Mouse (Mus musculus) limb, embryonic 14.5 days (tissue): ENCODE data around the gene Trpc1. TPM values are rescaled to one million over a fixed set of nuclear protein-coding genes. Genes with fewer than 3 reads are reported as not detected.

Experiments used
- ATAC-seq: fragments of 200-750 bp; cut with Nextera tagmentation; 2 replicates; pipeline ENCODE4 v1.8.0; 2017; ENCODE audit warnings: low read depth, moderate number of reproducible peaks, moderate TSS enrichment; ENCODE audit not compliant: low FRiP score
- DNase-seq: peaks from one replicate; pipeline ENCODE4 v3.0.0-alpha.2; 2015; ENCODE audit warnings: low spot score
- H3K27ac ChIP-seq: fragments of 300-500 bp; sonication (generic); replicated peaks from 2 replicates; pipeline ENCODE4 v1.5.1; 2014; ENCODE audit warnings: low read depth, mild to moderate bottlenecking, low read length, moderate library complexity, mixed read lengths
- H3K27me3 ChIP-seq: fragments of 300-500 bp; sonication (generic); 2 replicates; pipeline ENCODE4 v1.6.1; 2014; ENCODE audit warnings: low read length, mixed read lengths; ENCODE audit not compliant: control insufficient read depth, insufficient read depth
- H3K36me3 ChIP-seq: fragments of 300-500 bp; sonication (generic); 2 replicates; pipeline ENCODE4 v1.6.1; 2014; ENCODE audit warnings: mild to moderate bottlenecking, low read length, moderate library complexity, mixed read lengths; ENCODE audit not compliant: control insufficient read depth, insufficient read depth
- H3K4me1 ChIP-seq: fragments of 300-500 bp; sonication (generic); 2 replicates; pipeline ENCODE4 v1.6.1; 2014; ENCODE audit warnings: antibody characterized with exemption, low read length, mixed read lengths; ENCODE audit not compliant: control insufficient read depth, insufficient read depth
- H3K4me2 ChIP-seq: fragments of 300-500 bp; sonication (generic); replicated peaks from 2 replicates; pipeline ENCODE4 v1.6.1; 2014; ENCODE audit warnings: low read depth, mild to moderate bottlenecking, low read length, moderate library complexity; ENCODE audit not compliant: severe bottlenecking
- H3K4me3 ChIP-seq: fragments of 300-500 bp; sonication (generic); replicated peaks from 2 replicates; pipeline ENCODE4 v1.5.1; 2014; ENCODE audit warnings: low read length
- H3K9ac ChIP-seq: fragments of 300-500 bp; sonication (generic); 2 replicates; pipeline ENCODE4 v1.6.1; 2014; ENCODE audit warnings: mild to moderate bottlenecking, low read depth, low read length, moderate library complexity; ENCODE audit not compliant: severe bottlenecking
- H3K9me3 ChIP-seq: fragments of 300-500 bp; sonication (generic); 2 replicates; pipeline ENCODE4 v1.6.1; 2016; ENCODE audit warnings: low read length; ENCODE audit not compliant: control insufficient read depth
- POLR2A ChIP-seq: fragments of 200-500 bp; IDR thresholded peaks from 2 replicates; pipeline ENCODE4 v1.8.0; 2012; ENCODE audit warnings: inconsistent platforms, mild to moderate bottlenecking, moderate library complexity, borderline replicate concordance; ENCODE audit not compliant: insufficient read depth, insufficient read length; ENCODE audit errors: extremely low read depth
- WGBS: fragments of 180-500 bp; shearing (Covaris S2); extraction: QIAGEN DNeasy Blood & Tissue Kit; methylation state at CpG from one replicate; pipeline ENCODE4 v1.1.7; 2014; 5-methylcytosine and 5-hydroxymethylcytosine counted together
- polyA plus RNA-seq, 2 experiments: library from polyadenylated mRNA; depleted of rRNA in 1 of 2; stranded (reverse) in 1 of 2; unstranded in 1 of 2; fragments of >200 nt; fragmentation: Nextera tagmentation in 1 of 2; extraction: Ambion mirVana in 1 of 2; gene quantifications; 2 replicates each; pipeline versions ENCODE4 v1.2.1 to v1.2.3; 2012 to 2014

The Trpc1 gene
- polyA plus RNA-seq, 2 experiments = 2.9 to 3.6 TPM

- no peaks in the 10 kb centered on the region for H3K9me3 ChIP-seq
Observed at GRCm38 (mm10) chr9:95665835-95666234, 84.3 kb downstream of the Trpc1 start.

GRCm38 (mm10) chr9:95664290-95664989 lies 85.7 kb downstream of the Trpc1 start:
- Histone ChIP-seq H3K4me1 (0 out of 2 replicates have a peak, but pooled peaks cover 6% of the 10 kb centered on the region), H3K4me3 (no peak overlapping the region), H3K9me3 (no peaks in the 10 kb centered on the region), H3K4me2 (no peak overlapping the region), H3K36me3 (no peaks in the 10 kb centered on the region), H3K27me3 (no peaks in the 10 kb centered on the region), H3K27ac (no peak overlapping the region), H3K9ac (no peak overlapping the region)
- 44% methylated on average over 10 of the region's 10 CpGs for WGBS
- no peak for DNase-seq
- no peak for TF ChIP-seq POLR2A
- no peak for ATAC-seq

More at GRCm38 (mm10) chr9:95665835-95666234, 84.3 kb downstream of the Trpc1 start:
- Histone ChIP-seq H3K4me1 (0 out of 2 replicates have a peak, but pooled peaks cover 6% of the 10 kb centered on the region), H3K36me3 (no peaks in the 10 kb centered on the region), H3K4me2 (no peak overlapping the region), H3K9ac (no peak overlapping the region), H3K27ac (no peak overlapping the region), H3K4me3 (no peak overlapping the region), H3K27me3 (no peaks in the 10 kb centered on the region)
- no peak for TF ChIP-seq POLR2A
- ATAC-seq (no peak), DNase-seq (no peak)
- 89% methylated on average over 6 of the region's 6 CpGs for WGBS

GRCm38 (mm10) chr9:95657941-95658340 lies 92.2 kb downstream of the Trpc1 start:
- WGBS = 81% methylated on average over 2 of the region's 2 CpGs

More at GRCm38 (mm10) chr9:95657941-95658340, 92.2 kb downstream of the Trpc1 start:
- Histone ChIP-seq H3K27ac (no peak overlapping the region), H3K27me3 (no peaks in the 10 kb centered on the region), H3K36me3 (no peaks in the 10 kb centered on the region), H3K9ac (no peak overlapping the region), H3K4me3 (no peak overlapping the region), H3K9me3 (no peaks in the 10 kb centered on the region), H3K4me1 (no peaks in the 10 kb centered on the region), H3K4me2 (no peak overlapping the region)
- TF ChIP-seq POLR2A = no peak
- ATAC-seq = no peak
- no peak for DNase-seq

Other genes starting within 250 kb of the Trpc1 start
- 22.4 and 35.3 TPM in 2 replicates for gene U2surp, start 238.4 kb downstream of the Trpc1 start, polyA plus RNA-seq (2012; rRNA removed)
- gene U2surp, start 238.4 kb downstream of the Trpc1 start, polyA plus RNA-seq (2014; fragmentation: Nextera tagmentation; extraction: Ambion mirVana) = 115 and 123 TPM in 2 replicates
- gene Paqr9, start 190.7 kb downstream of the Trpc1 start, polyA plus RNA-seq (2012; rRNA removed) = 0.33 and 0.38 TPM in 2 replicates
- gene Paqr9, start 190.7 kb downstream of the Trpc1 start, polyA plus RNA-seq (2014; fragmentation: Nextera tagmentation; extraction: Ambion mirVana) = 0.08 and 0.12 TPM in 2 replicates
- 6.3 and 6.8 TPM in 2 replicates for gene Pcolce2, start 112.8 kb downstream of the Trpc1 start, polyA plus RNA-seq (2012; rRNA removed)
- gene Pcolce2, start 112.8 kb downstream of the Trpc1 start, polyA plus RNA-seq (2014; fragmentation: Nextera tagmentation; extraction: Ambion mirVana) = 17.7 and 18.6 TPM in 2 replicates
- 0.69 and 0.95 TPM in 2 replicates for gene Pls1, start 94.9 kb upstream of the Trpc1 start, polyA plus RNA-seq (2012; rRNA removed)
- 1.8 TPM in 2 replicates for gene Pls1, start 94.9 kb upstream of the Trpc1 start, polyA plus RNA-seq (2014; fragmentation: Nextera tagmentation; extraction: Ambion mirVana)
- gene Atr, start 107.2 kb upstream of the Trpc1 start, polyA plus RNA-seq (2012; rRNA removed) = 12.8 and 14.0 TPM in 2 replicates
- gene Atr, start 107.2 kb upstream of the Trpc1 start, polyA plus RNA-seq (2014; fragmentation: Nextera tagmentation; extraction: Ambion mirVana) = 14.9 and 17.0 TPM in 2 replicates
- gene Xrn1, start 204.4 kb upstream of the Trpc1 start, polyA plus RNA-seq (2012; rRNA removed) = 14.7 and 15.4 TPM in 2 replicates
- gene Xrn1, start 204.4 kb upstream of the Trpc1 start, polyA plus RNA-seq (2014; fragmentation: Nextera tagmentation; extraction: Ambion mirVana) = 18.4 and 21.7 TPM in 2 replicates